Mouse (Mus musculus) cortical plate, adult 2 months (tissue): Measurements from ENCODE around the gene Acin1.

Experiments
- CTCF ChIP-seq: fragments of 200-500 bp; IDR thresholded peaks from 2 replicates; pipeline ENCODE4 v1.5.1; 2011; ENCODE audit warnings: mild to moderate bottlenecking, control low read depth, low read length; ENCODE audit not compliant: insufficient read depth; ENCODE audit errors: extremely low read depth
- POLR2A ChIP-seq: fragments of 200-500 bp; IDR thresholded peaks from 2 replicates; pipeline ENCODE4 v1.6.1; 2011; ENCODE audit warnings: mild to moderate bottlenecking, low read length, control low read depth; ENCODE audit not compliant: insufficient read depth; ENCODE audit errors: extremely low read depth

GRCm38 (mm10) chr14:54605752-54606321 lies 80.9 kb downstream of the Acin1 start, which contains the start of gene 4931414P19Rik:
- TF ChIP-seq CTCF = no peak
- TF ChIP-seq POLR2A = peak; percentile 46; the same call in 1 of the 2 replicates
